Mouse (Mus musculus) gastrocnemius, adult 2 months (tissue): Measurements from ENCODE around the gene Acbd5. TPM values are rescaled to one million over a fixed set of nuclear protein-coding genes. Genes with fewer than 3 reads are reported as not detected.
A peak's percentile ranks its signal among the peaks of the same experiment; 100 is the strongest.
"Not testable (repeated sequence)": the region's sequence is repeated elsewhere in the genome, so short reads cannot be mapped to it uniquely, and the experiment has no call there.

Source experiments
- DNase-seq: peaks from one replicate; pipeline ENCODE4 v3.0.0; 2022
- H3K27ac ChIP-seq: fragments of 200-600 bp; 2 replicates; pipeline ENCODE4 v1.8.1; 2022; ENCODE audit warnings: mild to moderate bottlenecking
- H3K4me3 ChIP-seq: fragments of 200-600 bp; 2 replicates; pipeline ENCODE4 v1.8.1; 2022; ENCODE audit warnings: mild to moderate bottlenecking, moderate library complexity
- CTCF ChIP-seq: fragments of 200-600 bp; IDR thresholded peaks from 2 replicates; pipeline ENCODE4 v1.8.1; 2022; ENCODE audit warnings: antibody characterized with exemption, mild to moderate bottlenecking, moderate library complexity
- intact Hi-C: fragments of 180-260 bp; cut with DNase I; formaldehyde crosslinking; loops from one replicate; pipeline ENCODE4 v1.15.1; 2025
- total RNA-seq, 2 experiments: library from RNA; stranded (reverse); gene quantifications; 2 replicates each; pipeline ENCODE4 v1.2.3; 2021

Acbd5 gene
- total RNA-seq, 2 experiments from 2014 or later = 27.1 to 31.4 TPM

- intact Hi-C loops = no loop called here
- DNase-seq = peak; percentile 75
- no peak for TF ChIP-seq CTCF
- peak overlapping the region; percentile 100 for H3K4me3 ChIP-seq
- peak overlapping the region; percentile 92 for H3K27ac ChIP-seq
These were observed 28.6 kb upstream of the Acbd5 start for GRCm38 (mm10) chr2:23039082-23040000.

GRCm38 (mm10) chr2:23040001-23040646, 27.8 kb upstream of the Acbd5 start, which contains the start of gene Abi1:
Gene Abi1, minus strand, starts transcription at chr2:23040241.
- Histone ChIP-seq H3K4me3 (peak within 1 kb of the TSS; percentile 100), H3K27ac (peak within 1 kb of the TSS; percentile 92)
- intact Hi-C loops = loop anchor here (1.0 kb wide), 1 partner anchor 28 kb away; the partner anchor contains the start of gene Acbd5
- TF ChIP-seq CTCF = peak; percentile 63
- peak; percentile 95 for DNase-seq

- peak overlapping the region; percentile 100 for H3K4me3 ChIP-seq
- H3K27ac ChIP-seq = peak overlapping the region; percentile 92
- DNase-seq = not testable (repeated sequence)
- intact Hi-C loops = loop anchor here (1.0 kb wide), 1 partner anchor 28 kb away; the partner anchor contains the start of gene Acbd5
These were observed 27.3 kb upstream of the Acbd5 start for GRCm38 (mm10) chr2:23040690-23041089.

- intact Hi-C loops = no loop called here
- Histone ChIP-seq H3K4me3 (no peak overlapping the region), H3K27ac (no peak overlapping the region)
- no peak for TF ChIP-seq CTCF
- no peak for DNase-seq
These were observed 26.5 kb upstream of the Acbd5 start for GRCm38 (mm10) chr2:23041457-23041856.

- DNase-seq = no peak
- H3K27ac ChIP-seq = no peak overlapping the region
- intact Hi-C loops = no loop called here
- no peak overlapping the region for H3K4me3 ChIP-seq
- no peak for TF ChIP-seq CTCF
These were observed 25.8 kb upstream of the Acbd5 start for GRCm38 (mm10) chr2:23042189-23042588.

GRCm38 (mm10) chr2:23045703-23046102, 22.3 kb upstream of the Acbd5 start:
- no peak for DNase-seq
- TF ChIP-seq CTCF = no peak
- H3K27ac ChIP-seq = no peak overlapping the region
- no peak overlapping the region for H3K4me3 ChIP-seq
- intact Hi-C loops = no loop called here

- DNase-seq = no peak
- intact Hi-C loops = no loop called here
- no peak for TF ChIP-seq CTCF
These were observed 20.0 kb upstream of the Acbd5 start for GRCm38 (mm10) chr2:23048006-23048405.

GRCm38 (mm10) chr2:23051890-23052289, 16.1 kb upstream of the Acbd5 start:
- TF ChIP-seq CTCF = no peak
- no peak overlapping the region for H3K27ac ChIP-seq
- intact Hi-C loops = no loop called here
- H3K4me3 ChIP-seq = no peak overlapping the region
- no peak for DNase-seq

More at GRCm38 (mm10) chr2:23048006-23048405, 20.0 kb upstream of the Acbd5 start:
- Histone ChIP-seq H3K4me3 (no peak overlapping the region), H3K27ac (no peak overlapping the region)

- H3K4me3 ChIP-seq = no peak overlapping the region
- intact Hi-C loops = no loop called here
- DNase-seq = peak; percentile 34
- no peak for TF ChIP-seq CTCF
- H3K27ac ChIP-seq = no peak overlapping the region
These were observed 15.4 kb upstream of the Acbd5 start for GRCm38 (mm10) chr2:23052523-23052922.

- Histone ChIP-seq H3K4me3 (peak overlapping the region; percentile 92), H3K27ac (peak overlapping the region; percentile 98)
- intact Hi-C loops = loop anchor here (1.0 to 2.0 kb wide), 3 partner anchors 28 to 174 kb away; partner anchors contain the start of gene Abi1
- TF ChIP-seq CTCF = no peak
- peak; percentile 56 for DNase-seq
These were observed 387 bp downstream of the Acbd5 start for GRCm38 (mm10) chr2:23068370-23068737.

GRCm38 (mm10) chr2:23068894-23069744, 1.2 kb downstream of the Acbd5 start:
- Histone ChIP-seq H3K4me3 (peak overlapping the region; percentile 92), H3K27ac (peak overlapping the region; percentile 98)
- peak; percentile 96 for DNase-seq
- TF ChIP-seq CTCF = peak; percentile 35; the same call in 1 of the 2 replicates
- intact Hi-C loops = loop anchor here (1.0 to 2.0 kb wide), 3 partner anchors 29 to 175 kb away; partner anchors contain the start of gene Abi1

- Histone ChIP-seq H3K27ac (no peak overlapping the region), H3K4me3 (no peak overlapping the region)
- no peak for DNase-seq
- TF ChIP-seq CTCF = no peak
- intact Hi-C loops = loop anchor here (10.0 kb wide), 1 partner anchor 126 kb away; no protein-coding TSS in a partner anchor
These were observed 2.5 kb downstream of the Acbd5 start for GRCm38 (mm10) chr2:23070491-23070890.
